Mouse (Mus musculus): Measurements from ENCODE around the gene Sgcg. TPM values are rescaled to one million over a fixed set of nuclear protein-coding genes. Genes with fewer than 3 reads are reported as not detected.

The Sgcg gene
- polyA plus RNA-seq, 1 experiment, result not detected

DNA sequence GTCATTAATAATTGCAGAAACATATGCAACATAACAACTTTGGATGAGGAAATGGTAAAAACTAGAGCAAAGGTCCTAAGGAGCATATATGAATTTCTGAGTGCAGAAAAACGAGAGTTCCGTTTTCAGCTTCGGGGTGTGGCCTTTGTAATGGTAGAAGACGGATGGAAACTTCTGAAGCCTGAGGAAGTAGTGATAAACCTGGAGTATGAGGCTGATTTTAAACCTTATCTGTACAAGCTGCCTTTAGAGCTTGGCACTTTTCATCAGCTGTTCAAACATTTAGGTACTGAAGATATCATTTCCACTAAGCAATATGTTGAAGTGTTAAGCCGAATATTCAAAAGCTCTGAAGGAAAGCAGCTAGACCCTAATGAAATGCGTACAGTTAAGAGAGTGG is 46.5 kb downstream of the Sgcg start:
- TF ChIP-seq POLR2A (IDR thresholded peaks at IDR 0.05; ENCODE audit: low read depth, low read length) (no peak), CTCF (IDR thresholded peaks at IDR 0.05; ENCODE audit: borderline replicate concordance, insufficient read depth, low read length) (no peak)
- Histone ChIP-seq H3K4me1 (ENCODE audit: control insufficient read depth, insufficient read depth, low read length) (no peaks in the 10 kb centered on the region), H3K4me3 (ENCODE audit: insufficient read depth, low read length) (no peak overlapping the region), H3K27ac (ENCODE audit: insufficient read depth, low read length) (no peak overlapping the region)

DNA sequence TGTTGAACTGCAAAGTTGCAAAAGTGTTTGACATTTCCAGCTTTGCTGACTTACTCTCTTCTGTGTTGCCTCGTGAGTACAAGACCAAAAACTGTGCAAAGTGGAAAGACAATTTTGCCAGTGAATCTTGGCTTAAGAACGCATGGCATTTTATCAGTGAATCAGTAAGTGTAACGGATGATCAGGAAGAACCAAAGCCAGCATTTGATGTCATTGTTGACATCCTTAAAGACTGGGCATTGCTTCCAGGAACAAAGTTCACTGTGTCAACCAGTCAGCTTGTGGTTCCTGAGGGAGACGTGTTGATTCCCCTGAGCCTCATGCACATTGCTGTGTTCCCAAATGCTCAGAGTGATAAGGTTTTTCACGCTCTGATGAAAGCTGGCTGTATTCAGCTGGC is 48.2 kb downstream of the Sgcg start:
- H3K4me3 ChIP-seq (ENCODE audit: insufficient read depth, low read length), result no peak overlapping the region
- no peak for TF ChIP-seq CTCF (IDR thresholded peaks at IDR 0.05; ENCODE audit: borderline replicate concordance, insufficient read depth, low read length)
- TF ChIP-seq POLR2A (IDR thresholded peaks at IDR 0.05; ENCODE audit: low read depth, low read length), result no peak

DNA sequence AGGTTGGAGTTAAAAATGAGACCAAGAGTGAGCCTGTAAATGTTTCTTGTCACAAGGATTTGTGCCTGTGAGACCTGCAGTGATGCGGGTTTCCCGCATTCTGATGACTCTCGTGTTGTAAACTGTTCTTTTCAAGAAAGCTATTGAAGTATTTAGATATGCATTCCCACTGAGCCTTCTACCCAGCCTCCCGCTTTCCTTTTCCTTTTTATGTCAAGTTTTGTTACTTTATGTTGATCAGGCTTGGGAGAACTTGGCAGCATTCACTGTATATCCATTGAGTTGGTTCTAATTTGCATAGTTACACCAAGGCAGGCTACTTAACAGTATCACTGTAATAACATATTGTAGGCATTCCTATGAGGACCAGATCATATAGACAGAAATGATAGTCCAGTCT is 63.9 kb downstream of the Sgcg start:
- H3K4me1 ChIP-seq (ENCODE audit: control insufficient read depth, insufficient read depth, low read length), result no peaks in the 10 kb centered on the region
- no peak overlapping the region for H3K4me3 ChIP-seq (ENCODE audit: insufficient read depth, low read length)
- no peak for TF ChIP-seq POLR2A (IDR thresholded peaks at IDR 0.05; ENCODE audit: low read depth, low read length)
- no peak overlapping the region for H3K27ac ChIP-seq (ENCODE audit: insufficient read depth, low read length)

More for the DNA sequence above, 48.2 kb downstream of the Sgcg start:
- Histone ChIP-seq H3K4me1 (ENCODE audit: control insufficient read depth, insufficient read depth, low read length) (no peaks in the 10 kb centered on the region), H3K27ac (ENCODE audit: insufficient read depth, low read length) (no peak overlapping the region)

DNA sequence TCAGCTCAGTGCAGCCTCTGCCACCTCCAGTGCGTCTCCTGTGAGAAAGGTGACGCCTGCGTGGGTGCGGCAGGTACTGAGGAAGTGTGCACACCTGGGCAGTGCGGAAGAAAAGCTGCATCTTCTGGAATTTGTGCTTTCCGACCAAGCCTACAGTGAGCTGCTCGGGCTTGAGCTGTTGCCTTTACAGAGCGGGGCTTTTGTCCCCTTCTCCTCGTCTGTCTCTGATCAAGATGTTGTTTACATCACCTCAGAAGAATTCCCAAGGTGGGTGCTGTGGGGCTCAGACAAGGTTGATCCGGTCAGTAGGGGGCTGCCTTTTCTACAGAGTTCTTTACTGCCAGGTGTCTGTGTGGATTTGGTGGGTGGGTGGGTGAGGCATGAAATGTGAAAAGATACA is 66.0 kb downstream of the Sgcg start:
- H3K4me3 ChIP-seq (ENCODE audit: insufficient read depth, low read length), result no peak overlapping the region
- no peaks in the 10 kb centered on the region for H3K4me1 ChIP-seq (ENCODE audit: control insufficient read depth, insufficient read depth, low read length)
- no peak overlapping the region for H3K27ac ChIP-seq (ENCODE audit: insufficient read depth, low read length)
- no peak for TF ChIP-seq CTCF (IDR thresholded peaks at IDR 0.05; ENCODE audit: borderline replicate concordance, insufficient read depth, low read length)
- TF ChIP-seq POLR2A (IDR thresholded peaks at IDR 0.05; ENCODE audit: low read depth, low read length), result no peak

DNA sequence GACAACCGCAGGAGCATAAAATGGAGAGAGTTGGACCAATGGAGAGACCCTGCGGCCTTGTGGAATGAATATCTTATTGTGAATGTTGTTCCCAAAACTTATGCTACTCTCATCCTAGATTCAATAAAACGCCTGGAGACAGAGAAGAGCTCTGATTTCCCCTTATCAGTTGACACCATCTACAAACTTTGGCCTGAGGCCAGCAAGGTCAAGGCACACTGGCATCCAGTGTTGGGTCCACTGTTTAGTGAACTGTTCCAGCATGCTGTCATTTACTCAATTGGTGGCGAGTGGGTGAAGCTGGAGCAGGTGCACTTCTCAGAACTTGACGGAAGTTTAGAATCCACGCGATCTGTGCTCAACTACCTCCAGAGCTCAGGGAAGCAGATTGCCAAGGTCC is 66.4 kb downstream of the Sgcg start:
- TF ChIP-seq CTCF (IDR thresholded peaks at IDR 0.05; ENCODE audit: borderline replicate concordance, insufficient read depth, low read length), result no peak
- no peak for TF ChIP-seq POLR2A (IDR thresholded peaks at IDR 0.05; ENCODE audit: low read depth, low read length)
- H3K4me1 ChIP-seq (ENCODE audit: control insufficient read depth, insufficient read depth, low read length), result no peaks in the 10 kb centered on the region
- no peak overlapping the region for H3K27ac ChIP-seq (ENCODE audit: insufficient read depth, low read length)

DNA sequence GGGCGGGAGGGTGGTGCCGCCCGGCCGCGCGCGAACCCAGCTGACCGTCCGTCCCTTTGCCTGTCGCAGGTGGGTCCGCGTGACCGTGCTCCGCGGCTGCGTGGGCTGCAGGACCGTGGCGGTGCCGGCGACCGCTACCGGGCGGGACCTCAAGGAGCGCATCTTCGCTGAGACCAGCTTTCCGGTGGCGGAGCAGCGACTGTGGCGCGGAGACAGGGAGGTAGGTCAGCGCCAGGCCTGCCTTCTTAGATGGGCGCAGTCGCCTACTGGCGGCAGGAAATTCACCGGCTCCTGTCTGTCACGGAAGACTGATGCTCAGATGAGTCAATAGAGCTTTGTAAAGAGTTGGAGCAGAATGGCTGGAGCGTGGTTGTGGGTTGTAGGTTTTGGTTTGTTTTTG is 85.1 kb downstream of the Sgcg start:
- H3K4me1 ChIP-seq (ENCODE audit: control insufficient read depth, insufficient read depth, low read length), result peaks cover 6% of the 10 kb centered on the region
- peak overlapping the region; percentile 71 for H3K27ac ChIP-seq (ENCODE audit: insufficient read depth, low read length)
- TF ChIP-seq POLR2A (IDR thresholded peaks at IDR 0.05; ENCODE audit: low read depth, low read length), result no peak; the same call in 1 of the 2 replicates
- TF ChIP-seq CTCF (IDR thresholded peaks at IDR 0.05; ENCODE audit: borderline replicate concordance, insufficient read depth, low read length), result no peak
- peak overlapping the region; percentile 66 for H3K4me3 ChIP-seq (ENCODE audit: insufficient read depth, low read length)

More for the DNA sequence above, 66.4 kb downstream of the Sgcg start:
- no peak overlapping the region for H3K4me3 ChIP-seq (ENCODE audit: insufficient read depth, low read length)

DNA sequence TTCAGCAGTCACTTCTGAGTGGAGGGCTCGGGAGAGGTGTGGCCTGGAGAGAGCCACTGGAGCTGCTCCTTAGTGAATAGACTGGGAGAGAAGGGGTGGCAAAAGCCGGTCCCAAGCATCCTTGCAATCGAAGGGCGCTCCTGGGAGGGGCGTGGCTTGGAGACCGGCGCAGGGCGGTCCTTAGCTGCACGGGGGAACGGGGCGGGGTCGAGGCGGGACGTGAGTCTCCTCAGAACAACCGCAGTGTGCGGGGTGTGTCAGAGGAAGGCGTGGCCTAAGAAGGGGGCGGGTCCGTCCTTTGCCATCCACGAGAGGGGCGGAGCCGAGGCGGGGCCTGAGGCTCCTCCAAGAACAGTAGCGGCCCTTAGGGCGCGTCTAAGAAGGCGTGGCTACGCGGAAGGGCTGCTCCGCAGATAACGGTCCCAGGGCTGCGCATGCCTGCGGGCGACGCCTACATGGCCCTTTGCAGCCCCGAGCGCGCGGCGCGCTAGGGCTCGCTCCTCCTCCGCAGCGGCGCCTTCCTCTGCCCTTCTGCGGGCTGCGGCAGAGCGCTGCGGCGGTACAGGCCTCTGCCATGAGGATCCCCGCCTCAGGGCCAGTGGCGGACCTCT is 85.6 kb downstream of the Sgcg start:
- TF ChIP-seq POLR2A (IDR thresholded peaks at IDR 0.05; ENCODE audit: low read depth, low read length) (peak; percentile 87), CTCF (IDR thresholded peaks at IDR 0.05; ENCODE audit: borderline replicate concordance, insufficient read depth, low read length) (no peak)
- peaks cover 6% of the 10 kb centered on the region for H3K4me1 ChIP-seq (ENCODE audit: control insufficient read depth, insufficient read depth, low read length)

DNA sequence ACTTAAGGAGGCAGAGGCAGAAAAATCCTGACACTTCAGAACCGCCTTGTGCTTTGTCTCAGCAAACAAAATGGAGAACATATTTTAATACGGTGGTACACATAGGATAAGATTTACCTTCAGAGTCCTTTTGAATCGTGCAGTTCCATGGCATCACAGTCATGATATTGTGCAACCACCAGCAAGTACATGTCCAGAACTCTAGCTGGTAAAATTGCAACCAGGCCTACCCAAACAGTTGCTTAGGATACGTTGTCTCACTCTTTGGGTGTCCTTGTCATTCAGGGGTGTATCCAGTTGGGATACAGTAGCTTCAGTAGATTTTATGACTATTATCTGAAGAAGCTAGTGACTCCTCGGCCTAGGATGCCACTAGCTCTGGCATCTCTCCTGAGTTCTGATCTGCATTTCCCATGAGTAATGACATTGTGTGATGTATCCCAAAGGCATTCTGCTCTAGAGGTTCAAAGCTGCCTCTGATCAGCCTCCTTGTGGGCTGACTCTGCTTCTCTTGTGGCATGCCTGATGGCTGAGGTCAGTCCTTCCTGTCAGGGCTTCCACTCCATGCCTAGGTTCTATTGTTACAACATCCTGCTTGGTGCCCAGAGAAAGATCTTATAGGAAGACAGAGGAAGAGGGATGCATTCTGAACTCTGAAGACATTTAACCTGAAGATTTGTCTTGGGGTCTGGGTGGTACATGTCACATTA is 86.9 kb downstream of the Sgcg start:
- no peak for TF ChIP-seq CTCF (IDR thresholded peaks at IDR 0.05; ENCODE audit: borderline replicate concordance, insufficient read depth, low read length)
- no peak for TF ChIP-seq POLR2A (IDR thresholded peaks at IDR 0.05; ENCODE audit: low read depth, low read length)
- peak overlapping the region; percentile 66; the same call in 1 of the 2 replicates for H3K27ac ChIP-seq (ENCODE audit: insufficient read depth, low read length)
- peaks cover 6% of the 10 kb centered on the region for H3K4me1 ChIP-seq (ENCODE audit: control insufficient read depth, insufficient read depth, low read length)
- H3K4me3 ChIP-seq (ENCODE audit: insufficient read depth, low read length), result no peak overlapping the region

More for the DNA sequence above, 85.6 kb downstream of the Sgcg start:
- Histone ChIP-seq H3K4me3 (ENCODE audit: insufficient read depth, low read length) (peak overlapping the region; percentile 66), H3K27ac (ENCODE audit: insufficient read depth, low read length) (peak overlapping the region; percentile 71)

Other genes starting within 250 kb of the Sgcg start
- gene Tnfrsf19, start 212.0 kb downstream of the Sgcg start, polyA plus RNA-seq (2011; ENCODE audit: insufficient read length, low read depth, missing spikeins), result 0.65 and 3.1 TPM in 2 replicates
- gene Sacs, start 120.0 kb downstream of the Sgcg start, polyA plus RNA-seq (2011; ENCODE audit: insufficient read length, low read depth, missing spikeins), result 18.3 and 30.1 TPM in 2 replicates
- gene Arl11, start 51.3 kb upstream of the Sgcg start, polyA plus RNA-seq (2011; ENCODE audit: insufficient read length, low read depth, missing spikeins), result 0.49 TPM in 1 of 2 replicates, not detected in the other
- gene Ebpl, start 101.9 kb upstream of the Sgcg start, polyA plus RNA-seq (2011; ENCODE audit: insufficient read length, low read depth, missing spikeins), result 6.4 and 7.3 TPM in 2 replicates
- 65.9 and 73.8 TPM in 2 replicates for gene Kpna3, start 181.4 kb upstream of the Sgcg start, polyA plus RNA-seq (2011; ENCODE audit: insufficient read length, low read depth, missing spikeins)